Mouse (Mus musculus): ENCODE results near the gene Abhd14b.

Abhd14b gene

DNA sequence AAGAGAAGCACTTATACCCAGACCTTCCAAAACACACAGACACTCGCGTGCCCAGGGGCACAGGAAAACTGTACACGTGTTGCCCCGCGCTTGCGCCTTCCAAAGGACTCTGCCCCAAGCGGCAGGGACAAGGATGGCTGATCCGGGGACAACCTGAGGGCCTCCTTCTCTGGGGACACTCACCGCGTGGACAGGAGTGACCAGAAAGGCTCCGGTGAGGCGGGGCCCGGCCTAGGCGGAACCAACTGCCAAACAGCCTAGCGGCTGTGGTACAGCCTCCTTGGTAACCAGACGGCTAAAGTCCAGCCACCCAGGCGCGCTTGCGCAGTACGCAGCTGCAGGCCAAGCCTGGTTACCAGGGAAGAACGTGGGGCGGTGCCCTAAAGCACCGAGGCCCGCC, at the start of gene Abhd14b, which contains the start of gene Abhd14a:
Abhd14b (plus strand) TSS at position 112 of the 400 bp plus-strand sequence.
Abhd14a (minus strand) TSS at position 331 of the 400 bp plus-strand sequence.
- DNase-seq (ENCODE audit: low spot score) = peak; percentile 85

DNA sequence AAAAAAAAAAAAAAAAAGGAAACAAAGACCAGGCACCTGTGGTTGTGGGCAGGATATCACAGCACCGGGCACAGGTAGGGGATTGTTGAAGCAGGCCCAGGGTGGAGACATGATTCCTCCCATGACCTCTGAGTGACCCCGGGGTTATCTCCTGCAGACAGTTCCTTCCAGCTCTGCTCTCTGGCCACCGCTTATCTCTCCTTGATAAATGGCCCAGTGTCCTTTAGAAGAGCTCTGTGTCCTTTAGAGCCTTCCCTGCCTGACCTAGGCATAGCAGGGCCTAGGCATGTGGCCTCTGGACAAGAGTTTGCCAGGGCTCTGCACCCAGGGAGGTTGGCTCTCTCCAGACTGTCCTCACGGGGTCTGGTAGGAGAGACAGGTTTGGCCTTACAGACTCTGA, 49.5 kb upstream of the Abhd14b start:
- no peak for DNase-seq (ENCODE audit: low spot score)

DNA sequence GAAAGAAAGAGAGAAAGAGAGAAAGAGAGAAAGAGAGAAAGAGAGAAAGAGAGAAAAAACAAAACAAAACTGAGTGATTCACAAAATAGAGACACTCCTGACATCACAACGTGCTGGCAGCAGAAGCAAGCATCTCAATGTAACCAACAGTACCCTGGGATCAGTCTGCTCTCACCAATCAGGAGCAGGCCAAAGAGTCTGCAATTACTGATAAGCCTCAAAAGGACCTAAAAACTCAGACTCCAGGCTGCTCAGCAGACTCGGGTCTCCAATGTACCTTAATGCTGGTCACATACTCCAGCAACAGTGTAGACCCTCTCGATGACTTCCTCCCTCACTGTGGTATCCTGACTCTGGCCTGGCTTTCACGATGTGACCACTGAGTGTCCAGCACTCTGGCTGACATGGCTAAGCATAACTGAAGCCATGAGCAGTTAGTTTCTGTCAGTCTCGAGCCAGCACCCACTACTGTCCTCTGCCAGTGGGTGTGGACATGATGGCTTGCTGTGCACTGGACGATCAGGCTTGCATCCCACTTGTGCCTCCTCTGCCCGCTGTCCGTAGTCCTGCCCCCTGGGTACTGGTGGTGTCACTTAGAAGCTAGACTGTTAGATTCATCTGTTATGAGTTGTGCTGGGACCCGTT, 48.5 kb upstream of the Abhd14b start:
- no peak for DNase-seq (ENCODE audit: low spot score)

DNA sequence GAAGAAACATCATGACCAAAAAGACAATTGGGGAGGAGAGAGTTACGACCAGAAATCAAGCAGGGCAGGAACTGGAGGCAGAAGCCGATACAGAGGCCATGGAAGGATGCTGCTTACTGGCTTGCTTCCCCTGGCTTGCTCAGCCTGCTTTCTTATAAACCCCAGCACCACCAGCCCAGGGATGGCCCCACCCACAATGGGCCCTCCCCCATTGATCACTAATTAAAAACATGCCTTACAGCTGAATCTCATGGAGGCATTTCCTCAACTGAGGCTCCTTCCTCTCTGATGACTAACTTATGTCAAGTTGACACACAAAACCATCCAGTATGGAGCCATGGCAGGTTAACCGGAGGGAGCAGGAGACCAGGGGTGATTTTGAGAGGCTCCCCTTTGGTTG, 47.5 kb upstream of the Abhd14b start:
- no peak for DNase-seq (ENCODE audit: low spot score)

DNA sequence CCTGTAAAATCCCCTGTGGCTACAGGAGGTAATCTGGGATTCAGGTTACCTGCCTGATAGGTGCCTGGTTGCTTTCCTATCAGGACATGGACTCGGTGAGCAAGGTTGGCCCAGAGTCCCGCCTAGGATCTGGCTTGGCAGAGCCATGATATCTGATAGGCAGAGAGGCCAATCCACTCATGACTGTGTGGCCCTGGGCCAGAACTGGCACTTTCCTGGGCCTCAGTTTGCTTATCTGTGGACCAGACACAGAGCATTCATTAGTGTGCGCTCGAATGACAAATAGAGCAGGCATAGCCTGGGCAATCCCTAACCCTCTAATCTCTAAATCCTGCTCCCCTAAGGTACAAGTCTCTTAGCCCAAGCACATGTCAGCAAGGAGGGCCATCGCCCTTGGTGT, 45.1 kb upstream of the Abhd14b start:
- no peak for DNase-seq (ENCODE audit: low spot score)

DNA sequence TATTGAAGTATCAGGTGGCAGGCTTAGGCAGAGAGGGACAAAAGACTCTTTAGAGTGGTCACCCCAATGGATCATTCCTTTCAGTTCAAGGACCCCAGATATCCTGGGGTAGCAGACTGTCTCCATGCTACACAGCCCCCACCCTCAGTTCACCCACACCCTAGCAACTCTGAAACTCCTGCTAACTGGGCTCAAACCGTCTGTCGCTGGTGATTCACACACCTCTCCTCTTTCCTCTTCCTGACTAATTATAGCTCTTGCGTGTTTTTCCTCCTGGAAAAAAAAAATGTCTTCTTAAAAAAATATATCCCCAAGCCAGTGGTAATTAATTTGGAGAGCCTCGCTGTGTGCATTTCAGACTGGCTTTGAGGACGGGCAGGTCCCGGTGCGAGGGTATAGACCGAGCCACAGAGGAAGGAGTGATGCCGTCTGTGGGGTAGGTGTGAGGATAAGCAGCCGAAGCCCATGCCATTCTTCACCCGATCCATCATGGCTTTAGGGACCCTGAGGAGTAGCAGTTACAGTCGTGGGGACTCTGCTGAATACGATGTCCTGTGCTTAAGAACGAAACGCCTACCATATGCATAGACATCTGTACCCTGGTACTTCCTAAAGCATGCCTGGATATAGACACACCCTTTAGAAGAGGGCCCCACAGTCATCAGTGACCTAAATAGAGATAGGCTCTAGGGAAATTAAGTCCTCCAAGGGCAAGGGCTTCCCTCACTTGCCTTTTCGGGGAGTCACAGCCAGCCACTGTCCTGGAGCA, 44.5 kb upstream of the Abhd14b start:
- no peak for DNase-seq (ENCODE audit: low spot score)

DNA sequence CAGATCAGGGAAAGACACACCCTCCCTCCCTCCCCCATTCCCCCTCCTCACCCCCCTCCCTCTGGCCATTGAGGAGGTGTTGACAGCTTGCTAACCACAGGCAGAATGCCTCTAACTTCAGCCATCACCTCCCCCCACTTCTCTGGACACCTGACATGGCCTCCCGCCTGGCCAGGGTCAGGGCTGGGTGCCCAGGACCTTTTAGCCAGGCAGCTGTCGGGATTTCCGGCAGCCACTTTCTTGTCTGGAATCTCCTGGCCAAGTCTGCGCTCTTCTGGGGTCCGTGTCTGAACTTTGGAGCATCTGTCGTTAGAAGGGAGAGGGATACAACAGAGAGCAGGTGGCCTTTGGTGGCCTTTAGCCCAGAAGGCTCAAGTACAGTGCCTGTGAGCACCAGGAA, 42.0 kb upstream of the Abhd14b start:
- DNase-seq (ENCODE audit: low spot score) = no peak

DNA sequence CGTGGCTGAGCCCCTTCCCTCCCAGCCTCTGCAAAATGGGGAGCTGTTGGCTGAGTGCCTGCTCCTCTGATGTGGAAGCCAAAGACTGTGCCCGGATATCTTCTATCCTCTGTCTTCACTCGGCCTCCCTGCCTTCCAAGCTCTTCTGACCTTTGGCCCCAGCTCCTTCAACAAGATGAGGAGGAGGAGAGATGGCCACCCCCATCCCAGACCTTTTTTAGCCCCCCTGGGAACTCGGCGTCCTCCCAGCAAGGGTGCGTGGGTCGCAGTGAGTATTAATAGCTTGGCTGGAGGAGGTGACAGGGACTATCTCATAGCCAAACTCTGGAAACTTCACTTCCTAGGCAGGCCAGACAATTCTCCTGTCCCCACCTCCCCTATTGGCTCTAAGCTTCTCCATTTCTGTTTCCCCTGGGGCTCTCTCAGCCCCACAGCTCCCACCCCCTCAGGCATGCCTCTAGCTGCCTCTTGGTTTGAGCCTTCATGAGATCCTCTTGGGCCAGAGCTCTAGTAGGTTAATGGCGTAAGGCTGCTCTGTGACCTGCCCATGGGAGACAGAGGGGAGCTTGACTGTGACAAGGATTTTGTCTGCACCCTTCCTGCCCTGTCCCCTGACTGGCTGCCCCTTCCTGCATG, 40.7 kb upstream of the Abhd14b start:
- DNase-seq (ENCODE audit: low spot score) = no peak

DNA sequence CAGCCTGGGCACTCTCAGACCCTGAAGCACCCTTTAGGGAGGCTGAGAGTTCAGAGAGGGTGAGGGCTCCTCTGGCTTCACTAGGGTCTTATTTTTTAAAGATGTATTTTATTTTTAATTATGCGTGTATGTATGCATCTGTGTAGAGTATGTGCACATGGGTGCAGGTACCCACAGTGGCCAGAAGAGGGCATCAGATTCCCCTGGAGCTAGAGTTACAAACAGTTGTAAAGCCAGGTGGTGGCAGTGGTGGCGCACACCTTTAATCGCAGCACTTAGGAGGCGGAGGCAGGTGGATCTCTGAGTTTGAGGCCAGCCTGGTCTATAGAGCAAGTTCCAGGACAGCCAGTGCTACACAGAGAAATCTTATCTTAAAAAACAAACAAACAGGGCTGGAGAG, 38.2 kb upstream of the Abhd14b start:
- no peak for DNase-seq (ENCODE audit: low spot score)

DNA sequence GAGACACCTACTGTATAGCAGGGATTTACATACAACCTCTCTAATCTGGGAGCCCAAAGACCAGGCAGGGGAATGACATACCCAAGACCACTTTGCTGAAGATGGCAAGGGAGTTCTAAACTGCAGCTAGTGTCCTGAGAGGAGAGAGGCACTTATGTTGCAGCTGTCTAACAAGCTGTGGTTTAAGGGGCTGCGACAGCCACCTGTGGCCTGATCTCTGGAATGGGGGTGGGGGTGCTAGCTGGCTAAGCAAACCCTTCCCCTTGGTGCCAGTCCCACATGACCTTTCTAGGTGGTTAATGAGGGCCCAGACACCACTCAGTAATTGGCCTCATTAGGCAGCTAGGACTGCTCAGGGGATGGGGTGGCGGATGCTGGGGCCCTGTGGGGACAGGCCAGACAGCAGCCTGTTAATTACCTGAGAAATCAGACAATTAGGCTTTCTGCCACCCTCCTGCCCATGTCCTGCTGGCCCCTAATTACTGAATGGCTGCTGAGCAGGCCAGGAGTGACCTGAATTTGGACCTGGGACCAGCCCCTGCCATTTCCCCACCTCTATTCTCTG, 37.1 kb upstream of the Abhd14b start:
- no peak for DNase-seq (ENCODE audit: low spot score)

DNA sequence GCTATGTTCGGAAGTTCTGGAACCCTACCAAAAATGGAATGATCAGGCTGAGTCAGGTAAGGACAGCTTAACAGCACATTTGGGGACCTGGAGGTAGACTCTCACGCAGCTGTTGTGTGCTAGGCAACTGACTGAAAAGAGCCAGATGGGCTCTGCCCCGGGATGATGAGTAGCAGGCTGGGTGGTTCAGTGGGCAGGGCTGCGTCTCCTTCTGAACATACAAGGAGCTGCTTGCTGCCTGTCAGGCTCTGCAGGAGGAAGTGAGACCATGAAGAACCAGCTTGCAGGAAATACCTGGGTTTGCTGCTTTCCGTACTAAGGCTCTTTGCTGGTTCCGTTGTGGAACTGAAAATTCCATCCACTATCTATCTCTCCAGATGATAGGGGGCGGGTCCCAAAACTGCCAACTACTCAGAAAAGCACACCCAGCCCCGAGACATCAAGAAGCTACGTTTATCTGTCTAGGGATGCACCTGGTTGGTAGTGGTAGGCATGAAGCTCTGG, 36.1 kb upstream of the Abhd14b start:
- no peak for DNase-seq (ENCODE audit: low spot score)

DNA sequence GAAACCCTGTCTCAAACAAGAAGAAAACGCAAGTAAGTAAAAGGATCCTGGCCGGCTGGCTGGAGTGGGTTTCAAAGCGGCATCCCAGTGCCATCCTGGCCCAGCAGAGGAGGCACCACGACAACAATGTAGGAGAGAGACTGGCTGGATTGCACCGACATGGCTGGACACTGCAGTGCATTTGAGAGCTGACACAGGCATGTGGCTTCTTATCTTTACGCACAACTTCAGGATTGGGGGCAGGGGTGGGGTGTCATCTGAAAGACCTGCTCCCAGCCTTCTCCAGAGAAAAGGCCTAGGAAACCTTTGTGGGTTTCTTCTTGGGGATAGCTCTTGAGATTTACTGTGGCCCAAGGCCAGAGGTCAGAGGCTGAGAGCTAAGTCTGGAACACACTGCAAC, 35.5 kb upstream of the Abhd14b start:
- DNase-seq (ENCODE audit: low spot score) = no peak

DNA sequence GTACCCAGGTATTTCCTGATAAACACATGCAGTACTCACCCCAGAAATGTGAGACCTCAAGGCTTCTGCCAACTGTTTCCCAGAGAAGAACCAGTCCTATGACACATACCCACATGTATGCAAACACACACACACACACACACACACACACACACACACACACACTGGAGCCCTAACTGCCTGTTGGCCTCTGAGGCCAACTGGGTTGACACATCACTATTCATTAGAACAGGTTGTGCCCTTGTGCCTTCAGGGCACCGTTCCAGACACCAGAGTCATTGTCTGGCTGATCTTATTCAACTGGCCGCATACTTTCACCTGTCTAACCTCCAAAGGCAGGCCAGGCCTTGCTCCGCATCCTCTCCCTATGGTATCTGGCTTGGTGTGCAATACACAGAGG, 35.0 kb upstream of the Abhd14b start:
- no peak for DNase-seq (ENCODE audit: low spot score)

DNA sequence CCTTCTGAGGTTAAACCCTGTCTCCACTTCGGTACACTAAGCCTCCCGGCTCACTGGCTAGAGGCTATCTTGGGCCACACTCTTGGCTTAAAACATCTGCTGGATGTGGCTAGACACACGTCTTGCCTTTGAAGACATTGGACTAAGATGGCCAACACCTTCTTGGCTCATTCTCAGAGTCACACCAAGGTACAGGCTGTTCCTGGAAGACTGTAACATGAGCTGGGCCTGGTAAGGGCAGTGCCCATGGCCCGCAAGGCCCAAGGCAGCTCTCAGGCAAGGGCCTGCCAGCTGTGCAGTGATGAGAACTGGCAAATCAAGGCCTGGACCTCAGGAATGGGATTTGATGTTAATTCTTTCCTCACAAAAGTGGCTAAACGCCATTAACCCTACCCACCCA, 33.7 kb upstream of the Abhd14b start:
- DNase-seq (ENCODE audit: low spot score) = no peak

DNA sequence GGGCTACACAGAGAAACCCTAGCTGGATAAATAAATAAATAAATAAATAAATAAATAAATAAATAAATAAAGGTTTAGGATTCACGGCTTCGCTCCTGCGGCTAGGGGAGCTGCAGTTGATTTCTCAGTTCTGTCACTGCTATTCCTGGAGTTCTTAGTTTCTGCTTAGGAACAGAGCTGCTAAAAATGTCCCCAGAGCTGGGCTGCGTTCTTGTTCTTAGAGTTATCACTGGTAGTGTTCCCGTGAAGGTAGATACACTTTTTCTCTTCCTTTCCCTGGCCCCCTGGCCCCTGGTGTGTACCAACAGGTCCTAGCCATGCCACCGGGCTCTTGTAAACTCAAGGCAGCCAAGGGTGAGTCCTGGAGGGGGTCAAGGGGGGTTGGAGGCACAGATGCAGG, 30.4 kb upstream of the Abhd14b start:
- no peak for DNase-seq (ENCODE audit: low spot score)

DNA sequence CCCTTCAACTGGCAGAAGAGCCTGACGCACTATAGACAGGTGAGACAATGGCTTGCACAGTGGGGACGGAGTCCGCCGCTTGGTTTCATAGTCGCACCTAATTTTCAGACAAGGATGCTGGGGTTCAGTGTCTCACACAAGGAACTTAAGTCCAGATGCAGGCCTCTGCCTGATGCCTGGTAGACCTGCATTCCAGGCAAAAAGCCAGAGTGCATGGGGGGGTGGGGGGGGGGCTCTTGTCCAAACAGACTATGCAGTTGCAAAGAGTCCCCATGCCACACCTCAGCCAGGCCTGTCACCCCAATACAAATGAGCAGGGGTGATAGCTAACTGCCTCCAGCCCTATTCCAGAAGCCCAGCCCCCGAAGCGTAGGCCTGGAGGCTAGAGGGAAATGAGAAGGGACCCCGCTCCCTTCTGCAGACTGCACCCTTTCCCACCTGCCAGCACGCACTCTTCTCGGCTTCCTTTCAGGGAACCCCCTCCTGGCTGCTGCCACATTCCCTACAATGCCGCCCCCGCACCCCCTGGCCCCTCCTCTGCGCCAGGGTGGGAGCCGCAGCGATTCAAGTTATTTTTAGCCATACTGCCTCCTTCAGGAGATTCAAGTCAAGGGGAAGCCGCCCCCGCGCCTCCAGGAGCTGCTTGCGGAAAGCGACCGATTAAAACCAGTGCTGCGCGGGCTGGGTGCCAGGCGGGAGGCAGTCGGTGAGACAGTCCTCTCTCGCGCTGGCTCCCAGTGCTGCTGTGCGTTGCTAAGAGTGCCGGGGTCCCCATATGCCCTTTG, 29.2 kb upstream of the Abhd14b start:
- peak; percentile 45 for DNase-seq (ENCODE audit: low spot score)

DNA sequence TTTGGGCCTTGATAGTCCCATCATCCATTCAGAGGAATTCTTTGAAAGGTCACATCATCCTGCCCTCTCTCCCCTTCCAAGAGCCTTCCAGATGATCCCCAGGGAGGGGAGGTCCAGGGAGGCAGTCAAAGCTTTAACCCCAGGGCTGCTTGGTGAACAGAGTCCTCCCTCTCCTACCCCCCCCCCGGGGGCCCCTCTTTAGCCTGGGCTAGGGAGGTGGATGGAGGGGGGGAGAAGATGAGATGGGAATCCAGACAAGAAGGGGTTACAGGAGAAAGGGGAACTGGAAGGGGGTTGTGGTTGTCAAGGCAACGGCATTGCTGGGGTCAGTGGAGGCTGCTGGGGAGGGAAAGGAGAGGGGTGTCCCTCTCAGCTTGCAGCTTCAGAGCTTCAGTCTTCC, 26.7 kb upstream of the Abhd14b start:
- no peak for DNase-seq (ENCODE audit: low spot score)

DNA sequence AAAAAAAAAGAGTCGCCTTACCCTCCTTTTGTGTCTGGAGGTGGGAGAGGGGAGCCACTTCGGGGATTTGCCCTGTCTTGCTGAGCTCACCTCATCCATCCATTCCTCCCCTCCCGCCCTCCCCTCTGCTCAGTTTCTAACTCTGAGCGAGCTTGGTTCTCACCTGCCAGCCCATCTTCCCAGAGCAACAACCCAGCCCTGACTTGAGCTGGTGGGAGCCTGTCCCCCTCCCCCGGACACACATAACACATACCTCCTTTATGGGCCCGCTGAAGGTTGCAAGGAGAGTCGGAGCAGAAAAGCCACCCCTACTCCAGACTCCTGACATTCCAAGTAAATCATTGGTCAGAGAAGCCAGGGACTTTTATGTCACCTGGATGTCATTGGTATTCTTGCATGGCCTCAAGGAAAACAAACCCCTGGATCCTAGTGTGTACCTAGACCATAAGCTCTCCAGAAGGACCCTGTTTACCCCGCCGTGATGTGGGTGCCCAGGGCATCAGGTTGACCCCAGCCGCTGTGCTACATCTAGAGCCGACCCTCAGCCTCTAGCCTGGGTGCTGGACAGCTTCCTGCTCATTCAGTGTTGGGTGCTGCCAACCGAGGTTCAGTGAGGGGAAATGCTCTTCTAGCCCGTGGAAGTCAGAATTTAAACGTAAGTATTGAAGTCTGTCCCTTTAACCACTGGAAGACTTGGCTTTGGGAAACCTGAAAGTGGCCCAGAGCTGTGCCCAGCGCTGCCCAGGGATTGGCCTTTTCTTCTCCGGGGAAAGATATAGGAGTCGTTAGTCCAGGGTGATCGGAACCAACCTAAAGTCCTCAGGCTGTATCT, 26.0 kb upstream of the Abhd14b start:
- DNase-seq (ENCODE audit: low spot score) = no peak

DNA sequence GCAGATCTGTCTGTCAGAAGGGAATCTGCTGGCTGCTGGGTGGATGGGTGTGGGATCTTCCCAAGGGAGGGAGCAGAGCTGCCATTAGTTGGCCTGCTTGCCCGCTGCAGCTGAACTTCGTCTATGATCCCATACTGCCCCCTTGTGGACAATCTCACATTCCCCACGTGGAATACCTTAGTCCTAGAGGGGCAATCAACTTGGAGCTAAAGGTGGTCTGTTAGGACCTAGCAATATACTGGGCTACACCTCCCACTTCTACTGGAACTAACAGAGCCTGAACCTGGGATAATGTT, 25.4 kb upstream of the Abhd14b start:
- peak; percentile 72 for DNase-seq (ENCODE audit: low spot score)

DNA sequence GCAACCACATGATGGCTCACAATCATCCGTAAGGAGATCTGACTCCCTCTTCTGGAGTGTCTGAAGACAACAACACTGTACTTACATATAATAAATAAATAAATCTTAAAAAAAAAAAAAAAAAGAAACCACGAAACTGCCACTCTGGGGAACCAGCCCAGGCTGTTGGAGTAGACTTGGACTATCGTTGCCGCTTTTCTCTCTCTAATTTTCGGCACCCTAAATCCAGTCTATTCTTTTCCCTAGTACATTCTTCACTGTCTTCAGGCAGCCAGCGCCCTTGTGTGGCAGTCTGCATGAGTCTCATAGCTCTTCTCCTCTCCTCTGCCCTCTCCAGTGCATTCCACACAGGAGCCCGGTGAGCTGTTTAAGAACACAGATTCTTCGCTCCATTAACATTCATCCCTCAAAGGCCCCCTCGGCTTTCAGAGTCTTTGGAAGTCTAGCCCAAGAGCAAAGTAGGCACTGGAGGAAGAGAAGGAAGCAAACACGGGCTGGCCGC, 18.5 kb upstream of the Abhd14b start:
- no peak for DNase-seq (ENCODE audit: low spot score)

All from ovary, postnatal 10 days (tissue).